Mouse (Mus musculus): ENCODE results near the gene Pde3a.

Pde3a gene

DNA sequence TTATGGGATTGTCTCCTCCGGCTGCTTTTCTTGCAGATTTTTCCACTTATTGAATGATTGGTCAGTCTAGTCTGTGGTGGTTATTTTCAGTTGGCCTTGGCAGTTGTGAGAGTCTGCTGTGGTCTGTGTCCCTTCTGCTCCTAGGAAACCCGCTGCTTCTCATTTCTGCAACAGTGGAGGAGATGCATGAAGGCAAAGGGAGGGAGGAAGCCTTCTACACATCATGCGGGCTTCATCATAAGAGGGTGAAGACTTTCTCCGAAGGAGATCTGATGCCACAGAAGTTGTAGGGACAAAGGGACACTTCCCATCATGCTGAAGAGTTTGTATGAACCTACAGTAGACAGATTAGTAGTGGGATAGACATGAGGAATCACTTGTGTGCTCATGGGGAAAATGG, 16.2 kb downstream of the Pde3a start:
- DNase-seq (ENCODE audit: low read depth, low spot score): no peak

DNA sequence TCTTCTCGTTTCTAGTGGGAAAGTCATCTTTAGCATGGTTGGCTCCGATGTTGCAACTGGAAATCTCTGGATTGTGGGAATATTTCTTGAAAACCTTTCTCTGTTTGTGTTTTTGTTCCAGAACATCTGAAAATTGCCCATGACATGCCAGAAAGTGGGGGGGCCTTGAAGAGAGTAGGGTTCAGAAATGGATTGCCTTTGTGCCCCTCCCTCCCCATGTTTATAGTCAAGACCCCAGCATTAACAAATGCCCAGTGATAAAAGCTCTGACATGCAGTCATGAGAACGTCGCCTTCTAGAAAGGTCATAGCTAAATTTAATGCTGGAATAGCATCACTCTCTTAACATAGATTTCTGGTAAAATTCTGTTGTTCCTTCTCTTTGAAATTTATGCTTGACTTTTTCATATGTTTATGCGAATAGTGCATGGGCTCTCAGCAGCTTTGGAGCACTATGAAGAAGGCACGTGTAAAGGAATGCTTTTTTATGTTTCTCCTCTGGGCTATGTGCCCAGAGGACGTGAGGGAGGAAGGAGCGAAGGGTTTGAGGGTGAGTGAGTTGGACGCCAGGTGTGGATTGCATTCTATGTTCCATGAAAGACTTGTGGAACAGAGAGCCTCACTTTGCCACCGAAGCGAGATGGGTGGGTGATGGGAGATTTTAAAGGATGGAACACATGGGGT, 19.0 kb downstream of the Pde3a start:
- no peak for DNase-seq (ENCODE audit: low read depth, low spot score)

DNA sequence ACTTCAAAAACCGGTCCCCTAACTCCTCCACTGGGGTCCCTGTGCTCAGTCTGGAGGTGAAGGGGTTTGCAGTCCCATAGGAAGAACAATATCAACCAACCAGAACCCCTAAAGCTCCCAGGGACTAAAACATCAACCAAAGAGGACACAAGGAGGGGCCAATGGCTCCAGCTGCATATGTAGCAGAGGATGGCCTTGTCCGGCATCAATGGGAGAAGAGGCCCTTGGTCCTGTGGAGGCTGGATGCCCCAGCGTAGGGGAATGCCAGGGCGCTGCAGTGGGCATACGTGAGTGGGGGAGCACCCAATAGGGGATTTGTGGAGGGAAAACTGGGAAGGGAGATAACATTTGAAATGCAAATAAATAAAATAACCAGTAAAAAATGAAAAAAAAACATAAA, 19.8 kb downstream of the Pde3a start:
- DNase-seq (ENCODE audit: low read depth, low spot score): no peak

DNA sequence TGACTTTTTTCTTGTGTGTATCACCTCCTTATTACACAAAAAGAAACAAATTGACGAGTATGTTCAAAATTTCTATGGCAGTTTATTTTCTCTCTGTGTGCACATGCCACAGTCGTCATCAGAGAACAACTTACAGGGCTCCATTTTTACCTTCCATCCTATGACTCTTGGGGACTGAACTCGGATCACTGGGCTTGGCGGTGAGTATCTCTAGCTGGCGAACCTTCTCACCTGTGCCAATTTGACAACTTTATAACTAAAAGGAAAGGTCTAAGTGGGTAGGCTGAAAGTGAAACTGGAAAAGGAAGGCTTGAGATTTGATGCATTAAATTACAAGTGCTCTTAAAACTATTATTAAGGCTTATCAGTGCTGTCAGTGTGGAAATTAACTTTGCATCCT, 22.1 kb downstream of the Pde3a start:
- no peak for DNase-seq (ENCODE audit: low read depth, low spot score)

DNA sequence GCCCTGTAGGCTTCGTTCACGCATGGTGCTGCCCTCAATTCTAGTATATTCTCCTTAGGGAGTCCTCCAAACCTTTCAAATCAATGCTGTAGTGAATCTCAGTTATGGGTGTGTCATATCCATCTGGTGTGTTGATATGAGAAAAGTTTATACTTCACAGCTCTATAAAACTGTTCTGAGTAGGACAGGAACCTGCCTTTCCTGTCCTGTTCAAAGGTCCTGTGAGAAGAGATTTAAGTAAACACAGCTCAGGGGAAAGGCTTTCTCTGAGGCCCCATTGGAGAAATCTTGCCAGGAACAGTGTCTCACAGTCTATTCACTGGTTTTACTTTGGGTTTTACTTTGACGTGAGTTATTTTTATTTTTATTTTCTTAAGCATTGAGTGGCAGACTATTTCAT, 22.5 kb downstream of the Pde3a start:
- DNase-seq (ENCODE audit: low read depth, low spot score): no peak

DNA sequence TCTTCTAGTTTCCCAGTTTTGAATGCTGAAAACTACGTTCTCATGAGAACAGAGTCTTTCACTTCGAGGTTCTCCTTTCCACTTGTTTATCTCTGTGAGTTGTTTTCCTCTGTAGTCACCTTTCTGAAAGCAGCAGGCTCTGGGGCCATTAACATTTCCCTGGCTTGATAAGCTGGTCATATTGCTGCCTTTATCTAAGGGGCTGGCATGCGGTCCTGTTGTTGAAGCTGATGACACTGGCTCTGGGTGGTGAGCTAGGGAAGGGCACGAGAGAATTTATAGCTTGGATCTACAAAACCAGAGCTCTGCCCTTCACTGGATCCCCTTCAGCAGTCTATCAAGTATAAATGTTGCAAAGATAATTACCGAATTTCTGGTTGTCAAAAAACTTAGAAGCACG, 24.6 kb downstream of the Pde3a start:
- DNase-seq (ENCODE audit: low read depth, low spot score): no peak

DNA sequence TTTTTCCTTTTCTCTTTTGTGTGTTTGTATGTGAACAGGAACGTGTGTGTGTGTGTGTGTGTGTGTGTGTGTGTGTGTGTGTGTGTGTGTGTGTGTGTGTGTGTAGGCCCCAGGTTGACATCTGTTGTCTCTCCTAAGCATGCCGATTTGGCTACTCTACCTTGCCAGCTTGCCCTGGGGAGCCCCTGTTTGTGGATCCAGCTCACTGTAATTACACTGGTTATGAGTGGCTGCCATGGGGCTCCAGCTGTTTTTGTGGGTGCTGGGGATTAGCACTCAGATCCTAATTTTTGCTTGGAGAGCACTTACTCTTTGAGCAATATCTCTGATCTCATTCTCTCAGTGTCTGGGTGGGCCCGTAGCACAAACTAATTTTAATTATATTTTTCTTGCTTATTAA, 32.6 kb downstream of the Pde3a start:
- no peak for DNase-seq (ENCODE audit: low read depth, low spot score)

DNA sequence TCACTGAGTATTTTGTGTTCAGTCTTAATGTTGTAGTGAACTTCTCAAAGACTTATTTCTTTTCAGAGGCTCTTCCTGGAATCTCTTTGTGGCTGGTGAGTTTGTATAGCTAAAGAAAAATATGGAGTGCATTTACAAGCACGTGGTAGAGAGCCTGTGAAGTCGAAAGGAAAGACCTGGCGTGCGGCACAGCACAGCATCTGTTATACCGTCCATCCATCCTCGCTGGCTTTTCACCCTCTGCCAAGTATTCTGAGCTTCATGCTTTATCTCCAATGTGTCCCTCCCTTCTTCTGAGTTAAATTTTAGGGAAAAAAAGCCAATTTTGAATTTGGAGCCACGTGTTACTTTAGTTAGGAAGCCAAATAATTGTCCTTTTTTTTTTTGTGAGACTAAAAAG, 33.7 kb downstream of the Pde3a start:
- DNase-seq (ENCODE audit: low read depth, low spot score): no peak

DNA sequence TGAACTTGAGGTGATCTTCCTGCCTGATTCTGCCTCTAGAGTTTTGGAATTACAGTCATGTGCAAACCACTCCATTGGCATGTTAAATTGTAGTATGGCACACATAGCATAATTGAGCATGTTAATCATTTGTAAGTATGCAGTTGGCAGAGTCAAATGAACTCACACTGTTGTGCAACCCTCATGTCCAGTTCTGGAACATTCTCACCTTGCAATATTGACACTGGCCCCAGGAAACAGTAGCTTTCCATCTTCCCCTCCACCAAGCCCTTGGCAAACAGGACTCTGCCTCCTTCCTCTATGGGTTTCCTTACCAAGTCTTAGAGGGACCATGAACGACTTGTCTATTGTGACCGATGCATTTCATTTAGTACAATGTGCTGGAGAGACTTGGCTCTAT, 42.1 kb downstream of the Pde3a start:
- DNase-seq (ENCODE audit: low read depth, low spot score): no peak

DNA sequence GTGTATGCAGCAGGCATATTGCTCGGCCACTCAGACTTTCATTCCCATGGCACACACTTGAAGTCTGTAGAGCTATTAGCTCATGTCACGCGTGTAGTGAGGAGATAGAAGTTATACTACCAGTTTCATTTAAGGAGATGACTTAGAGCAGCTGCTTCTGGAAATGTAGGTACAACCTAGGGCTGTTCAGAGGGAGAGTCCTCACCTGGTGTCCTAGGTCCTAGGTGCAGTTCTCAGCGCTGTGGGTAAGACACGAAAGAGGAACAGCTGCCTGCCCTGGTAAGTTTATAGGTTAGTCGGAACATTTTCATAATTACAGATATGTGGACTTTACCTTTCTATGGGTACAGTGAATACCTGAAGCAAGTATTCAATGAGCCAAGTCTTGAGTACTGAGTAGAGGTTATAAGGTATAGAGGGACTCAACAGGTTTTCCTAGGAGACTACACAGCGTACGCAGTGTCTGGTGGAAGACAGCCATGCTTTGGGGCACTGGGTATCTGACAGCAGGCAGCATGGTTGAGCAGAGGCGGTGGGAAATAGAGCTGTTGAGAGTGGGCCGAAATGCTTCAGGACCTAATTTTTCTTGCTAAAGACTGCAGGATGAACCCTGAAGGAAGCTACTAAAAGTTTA, 43.9 kb downstream of the Pde3a start:
- no peak for DNase-seq (ENCODE audit: low read depth, low spot score)

DNA sequence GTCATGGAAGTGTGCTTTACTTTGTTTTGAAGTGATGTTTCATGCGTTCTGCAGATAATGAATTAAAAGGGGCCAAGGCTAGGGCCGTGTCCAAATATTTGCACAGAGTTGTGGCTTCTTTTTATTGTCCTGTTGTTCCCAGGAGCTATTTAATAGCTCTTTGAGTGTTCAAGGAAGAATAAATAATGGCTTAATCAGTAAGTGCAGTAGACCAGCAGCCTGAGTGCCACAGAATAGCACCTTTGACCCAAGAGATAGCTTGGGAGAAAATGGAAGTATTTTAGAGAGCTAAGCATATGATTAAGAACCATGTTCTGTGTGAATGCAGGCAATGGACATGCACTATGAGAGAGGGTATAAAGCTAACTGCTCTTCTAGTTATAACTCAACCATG, 44.4 kb downstream of the Pde3a start:
- no peak for DNase-seq (ENCODE audit: low read depth, low spot score)

DNA sequence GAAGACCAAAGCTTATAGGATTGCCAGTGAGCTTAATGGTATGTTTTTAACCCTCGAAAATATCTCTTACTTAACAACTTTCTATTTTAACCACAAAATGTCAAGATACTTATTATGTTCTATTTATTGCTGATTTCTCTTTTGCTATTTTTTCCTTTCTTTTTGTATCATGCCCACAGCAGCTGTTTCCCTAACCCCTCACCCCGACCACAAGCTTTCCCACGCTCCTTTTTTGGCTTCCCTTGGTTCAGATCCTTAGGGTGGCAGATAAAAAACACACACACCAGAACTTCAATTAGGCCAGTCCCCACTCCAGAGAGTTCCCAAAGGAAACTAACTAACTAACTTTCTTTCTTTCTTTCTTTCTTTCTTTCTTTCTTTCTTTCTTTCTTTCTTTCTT, 46.2 kb downstream of the Pde3a start:
- no peak for DNase-seq (ENCODE audit: low read depth, low spot score)

DNA sequence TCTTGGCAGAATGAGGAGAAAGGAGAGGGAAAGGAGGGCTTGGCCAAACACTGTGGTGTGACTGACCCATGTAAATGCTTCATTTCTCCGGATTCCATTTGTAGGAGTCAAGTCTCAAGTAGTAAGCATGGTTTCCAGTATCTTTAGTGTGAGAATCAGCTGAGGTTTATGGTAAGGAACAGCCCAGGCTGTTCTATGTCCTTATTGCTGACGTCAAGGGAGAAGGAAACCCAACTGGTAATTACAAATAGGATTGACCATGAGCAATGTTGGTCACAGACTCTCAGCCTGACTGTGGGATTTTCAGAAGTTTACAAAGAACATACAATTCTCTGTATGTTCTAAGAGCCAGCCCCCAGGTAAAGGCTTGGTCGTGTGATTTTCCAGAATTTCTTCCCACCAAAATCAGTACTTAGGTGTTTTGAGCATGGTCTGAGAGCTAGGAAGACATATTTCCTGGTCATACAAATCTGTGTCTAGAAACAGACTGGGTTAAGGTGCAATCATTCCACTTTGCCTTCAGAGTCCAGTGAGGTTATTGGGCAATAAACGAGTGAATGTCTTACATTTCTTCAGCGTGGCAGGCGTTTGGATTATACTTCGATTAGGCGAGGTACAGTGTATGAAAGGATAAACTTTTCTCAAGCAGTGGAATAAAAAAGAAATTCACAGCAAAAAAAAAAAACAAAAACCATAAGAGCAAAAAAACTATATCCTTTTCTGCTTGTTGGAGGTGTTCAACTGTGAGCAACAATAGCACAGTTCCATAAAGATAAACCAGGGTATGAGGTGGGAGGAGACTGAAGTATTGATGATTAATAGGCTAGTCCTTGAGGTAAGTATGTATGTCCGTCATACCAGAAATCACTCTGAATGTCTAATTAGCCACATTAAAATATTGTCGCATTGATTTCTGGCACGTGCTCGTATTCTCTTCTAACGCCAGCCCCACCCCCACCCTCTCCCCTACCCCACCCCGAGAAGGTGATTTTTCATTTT, 53.0 kb downstream of the Pde3a start:
- DNase-seq (ENCODE audit: low read depth, low spot score): no peak

DNA sequence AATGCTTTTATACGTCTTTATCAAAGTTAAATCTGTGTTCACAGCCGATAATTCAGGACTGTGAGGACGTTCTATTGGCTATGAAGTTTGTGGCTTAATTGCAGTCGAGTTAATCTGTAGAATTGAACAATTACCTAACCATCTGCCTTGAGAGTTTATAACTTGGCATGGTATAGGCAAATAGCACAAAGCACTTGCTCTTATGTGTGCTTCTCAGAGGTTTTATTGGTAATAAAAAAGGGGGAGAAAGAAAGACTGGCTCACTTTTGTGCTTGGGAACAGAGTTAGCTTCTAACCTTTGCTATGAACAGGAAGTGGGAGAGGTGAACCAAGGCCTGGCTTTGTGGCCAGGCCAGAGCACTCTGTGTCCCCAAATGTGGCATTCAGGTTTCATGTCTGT, 53.8 kb downstream of the Pde3a start:
- DNase-seq (ENCODE audit: low read depth, low spot score): no peak

DNA sequence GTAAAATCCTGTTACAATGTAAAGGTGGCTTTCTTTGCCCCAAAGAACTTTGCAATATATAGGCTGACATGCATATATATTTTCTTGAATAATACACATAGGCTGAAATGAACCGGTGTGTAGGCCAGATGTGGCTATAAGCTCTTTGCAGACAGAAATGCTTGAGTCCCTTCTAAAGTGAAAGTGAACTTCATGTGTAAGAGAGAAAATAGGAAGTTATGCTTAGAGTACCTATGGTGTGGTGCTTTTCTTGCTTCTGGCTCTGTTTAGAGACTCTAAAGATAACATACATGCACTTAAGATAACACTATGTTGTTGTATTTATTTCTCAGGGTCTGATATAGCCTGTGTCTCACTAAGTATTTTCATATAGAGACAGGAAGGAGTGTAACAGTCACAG, 58.3 kb downstream of the Pde3a start:
- DNase-seq (ENCODE audit: low read depth, low spot score): no peak

DNA sequence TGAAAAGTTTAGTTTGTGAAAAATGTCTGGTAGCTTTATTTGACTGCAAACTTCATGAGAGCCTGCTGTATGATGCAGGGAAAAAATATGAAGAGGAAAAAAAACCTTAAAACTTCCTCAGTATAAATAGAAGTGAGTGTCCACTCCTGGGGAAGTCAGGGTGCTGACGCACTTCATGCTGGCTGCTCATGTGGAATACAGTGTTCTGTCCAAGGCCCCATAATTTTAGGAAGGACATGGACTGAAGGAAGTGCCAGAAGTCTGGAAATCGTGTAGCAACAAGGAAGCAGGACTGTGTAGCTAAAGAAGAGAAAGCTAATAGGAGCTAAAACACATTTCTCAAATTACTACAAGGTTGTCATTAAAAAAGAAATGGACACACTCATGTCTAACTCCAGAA, 59.4 kb downstream of the Pde3a start:
- no peak for DNase-seq (ENCODE audit: low read depth, low spot score)

DNA sequence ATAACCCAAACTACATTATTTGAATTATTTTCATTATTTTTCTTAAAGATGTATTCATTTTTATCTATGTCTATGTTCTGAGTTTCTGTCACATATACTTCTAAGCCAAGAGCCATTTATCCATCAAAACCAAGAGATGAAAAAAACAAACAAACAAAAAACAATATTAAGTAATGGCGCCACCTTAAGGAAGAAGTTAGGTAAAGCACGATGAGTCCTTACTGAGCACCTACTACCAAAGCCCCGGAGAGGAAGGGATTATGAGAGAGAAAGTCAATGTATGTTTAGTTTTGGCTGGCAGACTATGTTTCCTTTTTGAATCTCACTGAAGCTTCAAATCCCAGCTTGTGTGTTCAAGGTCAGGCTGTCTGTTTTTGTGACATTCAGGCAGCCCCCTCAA, 60.8 kb downstream of the Pde3a start:
- no peak for DNase-seq (ENCODE audit: low read depth, low spot score)

DNA sequence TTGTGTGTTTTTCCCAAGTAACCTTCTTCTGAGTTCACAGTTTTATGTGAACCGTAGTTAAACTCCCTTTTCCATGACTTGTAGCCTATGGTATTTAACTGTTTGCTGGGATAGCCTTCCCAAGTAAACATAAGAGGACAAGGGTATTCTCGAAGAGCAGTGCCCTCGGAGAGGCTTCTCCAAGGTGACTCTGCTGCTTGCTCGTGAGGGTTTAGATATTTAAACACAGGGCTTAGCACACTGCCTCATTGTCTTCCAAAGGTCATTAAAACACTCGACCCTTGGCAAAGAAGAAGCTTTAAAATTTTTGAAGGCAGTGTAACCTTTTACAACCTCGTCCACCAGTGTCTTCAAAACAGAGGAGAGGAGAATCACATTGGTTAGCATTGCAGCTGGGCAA, 61.3 kb downstream of the Pde3a start:
- DNase-seq (ENCODE audit: low read depth, low spot score): no peak

DNA sequence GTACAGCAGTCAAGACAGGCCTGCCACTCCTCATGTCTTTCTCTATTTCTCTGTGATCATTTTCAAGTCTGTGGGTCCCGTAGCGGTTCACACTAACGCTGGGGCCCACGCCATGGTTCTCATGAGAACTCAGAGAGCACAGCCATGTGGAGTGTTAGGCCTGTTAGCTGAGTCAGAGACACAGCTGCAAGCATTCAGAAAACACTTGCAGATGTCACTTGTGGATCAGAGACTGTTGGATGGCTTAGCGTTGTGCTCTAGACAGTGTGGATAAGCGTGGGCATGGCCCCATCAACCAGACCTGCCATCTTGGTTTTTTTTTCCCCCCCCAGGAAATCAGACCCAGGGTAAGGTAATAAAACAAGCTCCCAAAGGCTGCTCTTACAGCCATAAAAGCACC, 62.5 kb downstream of the Pde3a start:
- DNase-seq (ENCODE audit: low read depth, low spot score): no peak

DNA sequence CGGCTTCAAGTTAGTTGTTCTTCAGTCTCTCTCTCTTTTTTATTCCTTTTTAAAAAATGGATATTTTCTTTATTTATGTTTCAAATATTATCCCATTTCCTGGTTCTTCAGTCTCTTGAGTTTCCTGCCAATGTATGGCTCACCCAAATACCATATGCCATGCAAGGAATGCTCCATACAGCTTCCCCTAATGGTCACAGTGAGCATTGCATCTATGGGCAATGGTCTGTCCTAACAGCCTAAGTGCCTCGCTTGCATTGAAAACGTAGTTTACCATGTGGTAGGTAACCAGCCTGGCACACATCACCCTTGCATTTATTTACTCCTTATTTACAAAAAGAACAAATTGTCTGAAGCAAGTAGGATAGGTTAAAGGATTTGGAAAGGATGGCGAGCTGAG, 64.0 kb downstream of the Pde3a start:
- no peak for DNase-seq (ENCODE audit: low read depth, low spot score)

DNA sequence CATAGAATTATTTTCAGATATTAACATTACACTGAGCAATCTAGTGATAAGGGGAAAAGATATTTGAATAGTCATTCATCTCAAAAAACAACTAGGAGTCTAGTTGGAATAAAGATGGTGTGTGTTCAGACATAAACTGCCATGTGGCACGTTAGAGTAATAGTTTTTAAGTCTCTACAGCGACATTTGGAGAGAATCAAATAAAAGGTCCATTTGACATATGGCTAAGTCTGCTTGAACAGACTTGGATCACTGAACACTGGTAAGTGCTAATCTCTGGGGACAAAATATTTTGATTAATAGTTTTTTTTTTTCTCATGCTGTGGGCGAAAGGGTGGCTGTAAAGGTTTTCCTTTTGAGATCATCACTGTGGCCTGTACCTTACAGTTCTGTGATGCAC, 69.4 kb downstream of the Pde3a start:
- no peak for DNase-seq (ENCODE audit: low read depth, low spot score)

DNA sequence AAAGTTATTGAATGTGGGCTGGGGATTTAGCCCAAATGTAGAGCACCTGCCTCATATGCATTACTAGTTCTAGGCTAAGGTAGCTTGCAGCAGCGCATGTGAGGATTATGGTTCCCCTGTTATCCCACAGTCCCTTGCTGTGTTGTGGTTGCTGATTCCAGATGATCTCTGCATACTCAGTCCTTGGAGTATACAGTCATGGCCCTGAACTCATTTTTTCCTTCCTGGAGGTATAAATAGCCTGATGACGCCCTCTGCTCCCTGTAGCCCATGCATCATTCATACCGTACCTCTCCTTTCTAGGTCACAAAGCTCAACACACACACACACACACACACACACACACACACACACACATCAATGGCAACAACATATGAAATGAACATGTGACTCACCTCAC, 72.2 kb downstream of the Pde3a start:
- no peak for DNase-seq (ENCODE audit: low read depth, low spot score)

DNA sequence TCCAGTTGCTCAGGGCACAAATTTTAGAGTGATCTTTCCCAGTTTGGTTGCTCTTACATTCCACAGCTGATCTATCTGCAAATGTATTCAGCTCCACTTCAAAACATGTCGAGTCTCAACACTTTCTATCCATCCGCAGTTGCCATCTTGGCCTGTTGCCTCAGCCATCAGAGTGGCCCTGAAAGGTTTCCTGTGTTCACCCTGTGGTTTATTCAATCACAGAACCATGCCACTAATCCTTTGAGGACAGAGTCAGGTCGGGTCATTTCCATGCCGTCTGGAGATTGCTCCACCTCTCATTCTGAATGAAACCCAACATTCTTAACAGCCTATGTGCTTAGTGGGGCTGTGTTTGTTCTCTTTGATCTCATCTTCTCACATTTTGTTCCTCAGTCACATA, 73.9 kb downstream of the Pde3a start:
- DNase-seq (ENCODE audit: low read depth, low spot score): no peak

All from telencephalon, adult 2 months (tissue).